Mouse (Mus musculus): ENCODE data around the gene Pds5b. TPM values are rescaled to one million over a fixed set of nuclear protein-coding genes. Genes with fewer than 3 reads are reported as not detected.
A peak's percentile ranks its signal among the peaks of the same experiment; 100 is the strongest.
"Not testable (repeated sequence)": the region's sequence is repeated elsewhere in the genome, so short reads cannot be mapped to it uniquely, and the experiment has no call there.

Pds5b gene
- polyA plus RNA-seq, 1 experiment from 2014 or later = 6.7 TPM

GRCm38 (mm10) chr5:150690685-150691084 is 17.1 kb downstream of the Pds5b start:
- no peaks in the 10 kb centered on the region for H3K4me1 ChIP-seq (replicated peaks; ENCODE audit: control insufficient read depth, insufficient read depth, low read length)
- no peak overlapping the region for H3K27ac ChIP-seq (ENCODE audit: low read depth, low read length)
- H3K4me3 ChIP-seq (ENCODE audit: low read depth, low read length) = no peak overlapping the region
- no peak for ATAC-seq
- no peak overlapping the region for H3K4me2 ChIP-seq (replicated peaks; ENCODE audit: low read depth)
- H3K36me3 ChIP-seq (ENCODE audit: control insufficient read depth, insufficient read depth) = no peaks in the 10 kb centered on the region
- no peaks in the 10 kb centered on the region for H3K9me3 ChIP-seq (ENCODE audit: control insufficient read depth)
- no peak for TF ChIP-seq CTCF (IDR thresholded peaks at IDR 0.05; ENCODE audit: low read depth)
- no peak overlapping the region for H3K9ac ChIP-seq (ENCODE audit: low read depth, low read length)
- H3K27me3 ChIP-seq (replicated peaks; ENCODE audit: control insufficient read depth, insufficient read depth, low read length) = no peaks in the 10 kb centered on the region

GRCm38 (mm10) chr5:150693277-150693676 is 19.7 kb downstream of the Pds5b start:
- Histone ChIP-seq H3K4me1 (replicated peaks; ENCODE audit: control insufficient read depth, insufficient read depth, low read length) (no peaks in the 10 kb centered on the region), H3K9me3 (ENCODE audit: control insufficient read depth) (no peaks in the 10 kb centered on the region), H3K27me3 (replicated peaks; ENCODE audit: control insufficient read depth, insufficient read depth, low read length) (no peaks in the 10 kb centered on the region), H3K4me3 (ENCODE audit: low read depth, low read length) (no peak overlapping the region), H3K4me2 (replicated peaks; ENCODE audit: low read depth) (no peak overlapping the region), H3K36me3 (ENCODE audit: control insufficient read depth, insufficient read depth) (no peaks in the 10 kb centered on the region), H3K27ac (ENCODE audit: low read depth, low read length) (no peak overlapping the region), H3K9ac (ENCODE audit: low read depth, low read length) (no peak overlapping the region)
- WGBS = 94% methylated on average over 2 of the region's 2 CpGs
- no peak for ATAC-seq
- no peak for TF ChIP-seq CTCF (IDR thresholded peaks at IDR 0.05; ENCODE audit: low read depth)

DNA sequence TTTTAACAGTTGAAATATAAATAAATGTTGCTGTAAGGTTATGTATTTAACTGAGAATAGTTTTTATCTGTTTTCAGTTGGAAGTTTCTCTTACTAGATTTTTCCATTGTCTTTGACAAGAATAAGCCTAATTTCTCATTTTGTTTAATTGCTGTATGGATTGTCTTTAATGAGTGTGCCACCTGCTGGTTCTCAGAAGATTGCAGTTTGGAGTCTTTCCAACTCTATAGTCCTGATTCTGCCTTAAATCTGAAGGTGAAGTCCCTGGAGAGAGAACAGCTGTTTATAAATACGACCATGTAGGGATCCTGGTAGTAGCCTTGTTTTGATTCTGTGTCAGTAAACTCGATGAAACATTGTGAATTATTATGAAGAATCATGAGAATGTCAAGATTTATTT is 29.2 kb downstream of the Pds5b start:
- ATAC-seq = no peak
- Histone ChIP-seq H3K4me1 (replicated peaks; ENCODE audit: control insufficient read depth, insufficient read depth, low read length) (no peaks in the 10 kb centered on the region), H3K27me3 (replicated peaks; ENCODE audit: control insufficient read depth, insufficient read depth, low read length) (no peaks in the 10 kb centered on the region), H3K4me3 (ENCODE audit: low read depth, low read length) (no peak overlapping the region), H3K9me3 (ENCODE audit: control insufficient read depth) (no peaks in the 10 kb centered on the region), H3K36me3 (ENCODE audit: control insufficient read depth, insufficient read depth) (no peaks in the 10 kb centered on the region), H3K9ac (ENCODE audit: low read depth, low read length) (no peak overlapping the region), H3K4me2 (replicated peaks; ENCODE audit: low read depth) (no peak overlapping the region), H3K27ac (ENCODE audit: low read depth, low read length) (no peak overlapping the region)
- peak; percentile 71 for TF ChIP-seq CTCF (IDR thresholded peaks at IDR 0.05; ENCODE audit: low read depth)
- WGBS = 28% methylated on average over 2 of the region's 2 CpGs

DNA sequence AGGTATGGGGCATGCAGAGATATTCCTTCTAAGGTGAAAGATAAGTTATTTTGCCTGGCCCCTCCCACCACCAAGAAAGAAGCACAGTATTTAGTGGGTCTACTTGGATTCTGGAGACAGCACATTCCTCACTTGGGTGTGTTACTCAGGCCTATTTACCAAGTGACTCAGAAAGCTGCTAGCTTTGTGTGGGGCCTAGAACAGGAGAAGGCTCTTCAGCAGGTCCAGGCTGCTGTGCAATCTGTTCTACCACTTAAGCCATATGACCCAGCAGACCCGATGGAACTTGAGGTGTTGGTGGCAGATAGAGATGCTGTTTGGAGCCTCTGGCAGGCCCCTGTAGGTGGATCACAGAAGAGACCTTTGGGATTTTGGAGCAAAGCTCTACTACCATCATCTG is 33.1 kb downstream of the Pds5b start:
- not testable (repeated sequence) for ATAC-seq; H3K4me2 ChIP-seq (replicated peaks; ENCODE audit: low read depth); H3K36me3 ChIP-seq (ENCODE audit: control insufficient read depth, insufficient read depth); H3K27me3 ChIP-seq (replicated peaks; ENCODE audit: control insufficient read depth, insufficient read depth, low read length); H3K4me3 ChIP-seq (ENCODE audit: low read depth, low read length); H3K27ac ChIP-seq (ENCODE audit: low read depth, low read length); H3K9me3 ChIP-seq (ENCODE audit: control insufficient read depth); H3K4me1 ChIP-seq (replicated peaks; ENCODE audit: control insufficient read depth, insufficient read depth, low read length); H3K9ac ChIP-seq (ENCODE audit: low read depth, low read length)
- WGBS = 57% methylated on average over 1 of the region's 1 CpGs

DNA sequence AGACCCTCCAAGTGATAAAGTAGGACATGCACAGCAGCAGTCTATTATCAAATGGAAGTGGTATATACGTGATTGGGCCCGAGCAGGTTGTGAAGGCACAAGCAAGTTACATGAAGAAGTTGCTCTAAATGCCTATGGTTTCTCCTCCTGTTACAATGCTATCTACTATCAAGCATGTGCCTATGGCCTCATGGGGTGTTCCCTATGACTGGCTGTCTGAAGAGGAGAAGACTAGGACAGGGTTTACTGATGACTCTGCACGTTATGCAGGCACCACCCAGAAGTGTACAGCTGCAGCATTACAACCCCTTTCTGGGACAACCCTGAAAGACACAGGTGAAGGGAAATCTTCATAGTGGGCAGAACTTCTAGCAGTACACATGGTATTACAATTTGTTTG is 33.6 kb downstream of the Pds5b start:
- H3K27ac ChIP-seq (ENCODE audit: low read depth, low read length); H3K36me3 ChIP-seq (ENCODE audit: control insufficient read depth, insufficient read depth); H3K4me1 ChIP-seq (replicated peaks; ENCODE audit: control insufficient read depth, insufficient read depth, low read length); H3K4me2 ChIP-seq (replicated peaks; ENCODE audit: low read depth); H3K9ac ChIP-seq (ENCODE audit: low read depth, low read length); H3K4me3 ChIP-seq (ENCODE audit: low read depth, low read length); H3K9me3 ChIP-seq (ENCODE audit: control insufficient read depth); ATAC-seq; H3K27me3 ChIP-seq (replicated peaks; ENCODE audit: control insufficient read depth, insufficient read depth, low read length): not testable (repeated sequence)
- WGBS = 87% methylated on average over 3 of the region's 3 CpGs

DNA sequence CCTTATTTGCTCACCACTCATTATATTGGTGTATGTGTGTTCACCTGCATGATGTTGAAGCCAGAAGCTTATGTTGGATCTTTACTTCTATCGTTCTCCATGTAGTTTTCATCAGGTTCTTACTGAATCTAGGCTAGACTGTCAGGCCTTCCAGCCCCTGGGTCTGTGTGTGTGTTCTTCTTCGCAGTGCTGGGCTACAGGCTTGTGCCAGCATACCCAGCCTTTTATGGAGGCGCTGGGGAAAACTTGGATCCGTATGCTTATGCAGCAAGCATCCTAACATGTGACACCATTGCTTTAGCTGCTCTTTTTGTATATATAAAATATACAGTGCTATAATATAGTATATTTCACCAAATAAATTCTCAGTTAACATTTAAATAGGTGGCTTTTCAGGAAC is 38.0 kb downstream of the Pds5b start:
- TF ChIP-seq CTCF (IDR thresholded peaks at IDR 0.05; ENCODE audit: low read depth) = no peak
- 84% methylated on average over 4 of the region's 4 CpGs for WGBS
- H3K4me1 ChIP-seq (replicated peaks; ENCODE audit: control insufficient read depth, insufficient read depth, low read length) = no peaks in the 10 kb centered on the region; the same call in 1 of the 2 replicates
- no peak overlapping the region for H3K9ac ChIP-seq (ENCODE audit: low read depth, low read length)
- no peak overlapping the region for H3K4me2 ChIP-seq (replicated peaks; ENCODE audit: low read depth)
- H3K27ac ChIP-seq (ENCODE audit: low read depth, low read length) = no peak overlapping the region
- H3K27me3 ChIP-seq (replicated peaks; ENCODE audit: control insufficient read depth, insufficient read depth, low read length) = no peaks in the 10 kb centered on the region
- ATAC-seq = no peak
- no peaks in the 10 kb centered on the region for H3K36me3 ChIP-seq (ENCODE audit: control insufficient read depth, insufficient read depth)
- H3K4me3 ChIP-seq (ENCODE audit: low read depth, low read length) = no peak overlapping the region
- no peaks in the 10 kb centered on the region for H3K9me3 ChIP-seq (ENCODE audit: control insufficient read depth)

DNA sequence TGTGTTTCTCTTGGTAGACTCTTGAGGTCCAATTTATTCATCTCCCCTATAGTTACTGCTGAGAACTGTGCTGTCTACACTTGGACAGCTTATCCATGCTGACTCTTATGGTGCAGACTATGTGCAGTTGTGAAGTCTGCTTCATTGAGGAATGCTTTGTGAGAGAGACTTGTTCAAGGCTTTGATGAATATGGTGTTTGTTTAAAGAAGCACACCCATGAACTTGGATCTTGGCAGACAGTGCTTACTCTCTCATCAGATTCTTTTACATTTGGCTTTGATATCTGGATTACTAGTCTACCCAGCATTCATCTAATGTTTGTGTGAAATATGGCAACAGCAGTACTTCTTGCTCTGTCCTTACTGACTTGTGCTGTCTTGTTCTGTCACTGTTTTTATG is 39.9 kb downstream of the Pds5b start:
- Histone ChIP-seq H3K27me3 (replicated peaks; ENCODE audit: control insufficient read depth, insufficient read depth, low read length) (no peaks in the 10 kb centered on the region), H3K27ac (ENCODE audit: low read depth, low read length) (no peak overlapping the region)

More for the DNA sequence above, 39.9 kb downstream of the Pds5b start:
- no peak overlapping the region for H3K4me3 ChIP-seq (ENCODE audit: low read depth, low read length)
- no peaks in the 10 kb centered on the region for H3K9me3 ChIP-seq (ENCODE audit: control insufficient read depth)
- ATAC-seq = no peak
- no peak for TF ChIP-seq CTCF (IDR thresholded peaks at IDR 0.05; ENCODE audit: low read depth)
- no peaks in the 10 kb centered on the region; the same call in 1 of the 2 replicates for H3K4me1 ChIP-seq (replicated peaks; ENCODE audit: control insufficient read depth, insufficient read depth, low read length)
- no peak overlapping the region for H3K4me2 ChIP-seq (replicated peaks; ENCODE audit: low read depth)
- no peaks in the 10 kb centered on the region for H3K36me3 ChIP-seq (ENCODE audit: control insufficient read depth, insufficient read depth)
- no peak overlapping the region for H3K9ac ChIP-seq (ENCODE audit: low read depth, low read length)
